Mouse (Mus musculus): ENCODE results near the gene Mrfap1.

- TF ChIP-seq CTCF (IDR thresholded peaks at IDR 0.05; ENCODE audit: low read depth), result no peak
- no peak for TF ChIP-seq EP300 (IDR thresholded peaks at IDR 0.05; ENCODE audit: low read depth)
These were observed 10.5 kb downstream of the Mrfap1 start for GRCm38 (mm10) chr5:36786052-36786451.

All from heart, postnatal 0 days (tissue).